Mouse (Mus musculus): ENCODE results near the gene Zzef1.

The Zzef1 gene

GRCm38 (mm10) chr11:72957318-72957717 lies 161.3 kb downstream of the Zzef1 start:
- DNase-seq (ENCODE audit: extremely low spot score) = no peak

GRCm38 (mm10) chr11:72959924-72960679 lies 164.1 kb downstream of the Zzef1 start:
- no peak for DNase-seq (ENCODE audit: extremely low spot score)

DNA sequence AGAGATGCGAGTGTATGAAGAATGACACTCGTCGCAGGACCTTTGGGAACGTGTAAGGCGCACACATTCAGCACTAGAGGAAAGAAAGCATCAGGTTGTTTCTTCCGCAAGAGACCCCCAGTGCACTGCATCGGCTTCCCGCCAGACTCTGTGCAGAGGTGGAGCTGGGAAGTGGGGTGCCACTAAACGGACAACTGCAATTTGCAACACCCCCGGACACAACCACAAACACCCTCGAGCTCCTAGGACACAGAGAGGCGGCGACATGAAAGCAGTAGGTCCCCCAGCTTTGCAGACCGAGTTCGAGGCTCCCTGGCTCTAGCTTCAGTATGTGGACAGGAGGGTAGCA lies 164.7 kb downstream of the Zzef1 start:
- DNase-seq (ENCODE audit: extremely low spot score) = no peak

GRCm38 (mm10) chr11:72961072-72961980 lies 165.3 kb downstream of the Zzef1 start, which contains the start of gene Atp2a3:
TSS of gene Atp2a3 (plus strand) at chr11:72961169.
- no peak for DNase-seq (ENCODE audit: extremely low spot score)

DNA sequence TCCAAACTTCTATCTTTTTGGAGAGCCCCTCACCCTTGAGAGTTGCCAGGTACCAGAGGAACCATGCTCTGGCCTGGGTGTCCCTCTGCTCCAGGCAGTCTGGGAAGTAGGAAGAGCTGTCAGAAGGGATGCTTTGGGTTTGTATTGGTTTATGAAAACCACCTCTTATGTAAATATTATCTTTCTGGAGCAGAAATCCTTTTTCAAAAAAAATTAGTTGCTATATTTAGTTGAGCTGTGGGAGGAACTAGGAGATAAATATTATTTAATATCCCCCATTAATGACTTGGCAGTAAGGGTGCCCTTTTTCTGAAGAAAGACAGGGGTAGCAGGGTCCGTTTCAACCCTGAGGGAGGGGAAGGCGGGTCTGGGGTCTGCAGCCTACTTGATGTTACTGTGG lies 166.4 kb downstream of the Zzef1 start:
- DNase-seq (ENCODE audit: extremely low spot score) = no peak

- no peak for DNase-seq (ENCODE audit: extremely low spot score)
Observed at GRCm38 (mm10) chr11:72963058-72963788, 167.2 kb downstream of the Zzef1 start.

- DNase-seq (ENCODE audit: extremely low spot score) = no peak
Observed at GRCm38 (mm10) chr11:72963789-72964294, 167.8 kb downstream of the Zzef1 start.

GRCm38 (mm10) chr11:72974995-72975503 lies 179.0 kb downstream of the Zzef1 start:
- DNase-seq (ENCODE audit: extremely low spot score) = no peak
